Mouse (Mus musculus): ENCODE results near the gene 0610037L13Rik. TPM values are rescaled to one million over a fixed set of nuclear protein-coding genes. Genes with fewer than 3 reads are reported as not detected.

The 0610037L13Rik gene
- total and polyA plus RNA-seq, 2 experiments from 2014 or later: 63.7 to 102 TPM

- Histone ChIP-seq H3K27me3 (ENCODE audit: insufficient read depth, low read length) (no peaks in the 10 kb centered on the region), H3K4me2 (ENCODE audit: low read depth) (no peak overlapping the region), H3K36me3 (ENCODE audit: insufficient read depth) (no peaks in the 10 kb centered on the region), H3K9me3 (ENCODE audit: low read length) (no peaks in the 10 kb centered on the region), H3K27ac (ENCODE audit: low read depth, low read length) (no peak overlapping the region), H3K4me3 (ENCODE audit: low read depth, low read length) (no peak overlapping the region), H3K9ac (no peak overlapping the region), H3K4me1 (ENCODE audit: insufficient read depth) (no peaks in the 10 kb centered on the region)
- WGBS: 92% methylated on average over 4 of the region's 4 CpGs
- DNase-seq (no peak), ATAC-seq (no peak)
- TF ChIP-seq CTCF (IDR thresholded peaks at IDR 0.05; ENCODE audit: low read depth): no peak
Measured at GRCm38 (mm10) chr4:107910020-107910419, 20.4 kb downstream of the 0610037L13Rik start.

- no peaks in the 10 kb centered on the region for H3K27me3 ChIP-seq (ENCODE audit: insufficient read depth, low read length)
- H3K36me3 ChIP-seq (ENCODE audit: insufficient read depth): no peaks in the 10 kb centered on the region
- ATAC-seq (no peak), DNase-seq (no peak)
- no peak overlapping the region for H3K27ac ChIP-seq (ENCODE audit: low read depth, low read length)
- no peak overlapping the region for H3K9ac ChIP-seq
- WGBS: 88% methylated on average over 2 of the region's 2 CpGs
- H3K4me1 ChIP-seq (ENCODE audit: insufficient read depth): no peaks in the 10 kb centered on the region
- TF ChIP-seq CTCF (IDR thresholded peaks at IDR 0.05; ENCODE audit: low read depth): no peak
- no peaks in the 10 kb centered on the region for H3K9me3 ChIP-seq (ENCODE audit: low read length)
- no peak overlapping the region for H3K4me3 ChIP-seq (ENCODE audit: low read depth, low read length)
- H3K4me2 ChIP-seq (ENCODE audit: low read depth): no peak overlapping the region
Measured at GRCm38 (mm10) chr4:107920336-107920735, 30.7 kb downstream of the 0610037L13Rik start.

- Histone ChIP-seq H3K4me2 (ENCODE audit: low read depth) (no peak overlapping the region), H3K4me1 (ENCODE audit: insufficient read depth) (no peaks in the 10 kb centered on the region), H3K9ac (no peak overlapping the region), H3K36me3 (ENCODE audit: insufficient read depth) (no peaks in the 10 kb centered on the region), H3K9me3 (ENCODE audit: low read length) (no peaks in the 10 kb centered on the region), H3K4me3 (ENCODE audit: low read depth, low read length) (no peak overlapping the region), H3K27ac (ENCODE audit: low read depth, low read length) (no peak overlapping the region), H3K27me3 (ENCODE audit: insufficient read depth, low read length) (no peaks in the 10 kb centered on the region)
- TF ChIP-seq CTCF (IDR thresholded peaks at IDR 0.05; ENCODE audit: low read depth): no peak
- WGBS: 76% methylated on average over 8 of the region's 8 CpGs
- DNase-seq (no peak), ATAC-seq (no peak)
Measured at GRCm38 (mm10) chr4:107921152-107921695, 31.6 kb downstream of the 0610037L13Rik start.

GRCm38 (mm10) chr4:107921952-107922351, 32.3 kb downstream of the 0610037L13Rik start:
- TF ChIP-seq CTCF (IDR thresholded peaks at IDR 0.05; ENCODE audit: low read depth): no peak
- H3K9me3 ChIP-seq (ENCODE audit: low read length): no peaks in the 10 kb centered on the region
- DNase-seq: no peak
- no peak overlapping the region for H3K4me2 ChIP-seq (ENCODE audit: low read depth)
- no peak for ATAC-seq
- H3K9ac ChIP-seq: no peak overlapping the region
- H3K27me3 ChIP-seq (ENCODE audit: insufficient read depth, low read length): no peaks in the 10 kb centered on the region
- no peak overlapping the region for H3K4me3 ChIP-seq (ENCODE audit: low read depth, low read length)
- H3K27ac ChIP-seq (ENCODE audit: low read depth, low read length): no peak overlapping the region
- H3K4me1 ChIP-seq (ENCODE audit: insufficient read depth): no peaks in the 10 kb centered on the region
- 60% methylated on average over 4 of the region's 4 CpGs for WGBS
- no peaks in the 10 kb centered on the region for H3K36me3 ChIP-seq (ENCODE audit: insufficient read depth)

- DNase-seq (peak; percentile 87), ATAC-seq (peak; percentile 95)
- Histone ChIP-seq H3K4me3 (ENCODE audit: low read depth, low read length) (peak within 1 kb of the TSS; percentile 64), H3K9me3 (ENCODE audit: low read length) (no peaks in the 10 kb centered on the region), H3K9ac (peak within 1 kb of the TSS; percentile 73), H3K27me3 (ENCODE audit: insufficient read depth, low read length) (no peaks in the 10 kb centered on the region), H3K27ac (ENCODE audit: low read depth, low read length) (peak within 1 kb of the TSS; percentile 62; the same call in 1 of the 2 replicates), H3K36me3 (ENCODE audit: insufficient read depth) (no peaks in the 10 kb centered on the region), H3K4me1 (ENCODE audit: insufficient read depth) (no peaks in the 10 kb centered on the region), H3K4me2 (ENCODE audit: low read depth) (peak within 1 kb of the TSS; percentile 89)
- WGBS: 2% methylated on average over 38 of the region's 38 CpGs
- TF ChIP-seq CTCF (IDR thresholded peaks at IDR 0.05; ENCODE audit: low read depth): peak; percentile 29
Measured at GRCm38 (mm10) chr4:107923145-107923802, 33.7 kb downstream of the 0610037L13Rik start, which contains the start of gene Cpt2. Gene Cpt2 (minus strand): TSS chr4:107923610.

GRCm38 (mm10) chr4:107923803-107924194, 34.2 kb downstream of the 0610037L13Rik start:
- Histone ChIP-seq H3K4me3 (ENCODE audit: low read depth, low read length) (peak overlapping the region; percentile 64), H3K36me3 (ENCODE audit: insufficient read depth) (no peaks in the 10 kb centered on the region), H3K4me1 (ENCODE audit: insufficient read depth) (no peaks in the 10 kb centered on the region), H3K4me2 (ENCODE audit: low read depth) (peak overlapping the region; percentile 89), H3K27ac (ENCODE audit: low read depth, low read length) (no peak overlapping the region), H3K9me3 (ENCODE audit: low read length) (no peaks in the 10 kb centered on the region), H3K27me3 (ENCODE audit: insufficient read depth, low read length) (no peaks in the 10 kb centered on the region), H3K9ac (0 out of 2 replicates have a peak overlapping the region, but pooled peaks have one; percentile 73)
- 42% methylated on average over 7 of the region's 7 CpGs for WGBS
- no peak; the same call in 1 of the 2 replicates for TF ChIP-seq CTCF (IDR thresholded peaks at IDR 0.05; ENCODE audit: low read depth)
- ATAC-seq: no peak; the same call in 1 of the 2 replicates
- no peak for DNase-seq

- ATAC-seq: no peak
- Histone ChIP-seq H3K36me3 (ENCODE audit: insufficient read depth) (no peaks in the 10 kb centered on the region), H3K4me1 (ENCODE audit: insufficient read depth) (no peaks in the 10 kb centered on the region), H3K9me3 (ENCODE audit: low read length) (no peaks in the 10 kb centered on the region), H3K27me3 (ENCODE audit: insufficient read depth, low read length) (no peaks in the 10 kb centered on the region), H3K27ac (ENCODE audit: low read depth, low read length) (no peak overlapping the region), H3K9ac (no peak overlapping the region), H3K4me3 (ENCODE audit: low read depth, low read length) (no peak overlapping the region), H3K4me2 (ENCODE audit: low read depth) (no peak overlapping the region)
- DNase-seq: no peak
- TF ChIP-seq CTCF (IDR thresholded peaks at IDR 0.05; ENCODE audit: low read depth): no peak
- WGBS: 72% methylated on average over 2 of the region's 2 CpGs
Measured at GRCm38 (mm10) chr4:107928269-107928668, 38.7 kb downstream of the 0610037L13Rik start.

Data from forebrain, postnatal 0 days (tissue).